Mouse (Mus musculus) megakaryocyte, embryonic 14.5 days (primary cell): ENCODE measurements around the gene Zscan21.

Experiments
- FLI1 ChIP-seq: IDR thresholded peaks from 2 replicates; pipeline ENCODE4 v1.6.1; 2012; ENCODE audit warnings: low read length, inconsistent platforms, mixed read lengths
- GATA1 ChIP-seq: IDR thresholded peaks from 3 replicates; pipeline ENCODE4 v1.6.1; 2012; ENCODE audit warnings: mixed read lengths, low read length, inconsistent platforms, borderline replicate concordance

- TF ChIP-seq GATA1, result no peak
- no peak for TF ChIP-seq FLI1
Observed at GRCm38 (mm10) chr5:138163046-138163445, 46.3 kb downstream of the Zscan21 start.
